In genomic region chr12:35742729-35743128, GRCm38 (mm10) we compare ENCODE assay signal across 24 mouse cellular contexts.
DNase-seq lines count a peak whose midpoint lies in the region; ATAC-seq and TF ChIP-seq lines count a peak whose summit lies in the region.
"Had no signal": no experiment of that assay in that cellular context is flagged by ENCODE, and none has a peak within 500 bp of the region (broad histone marks: within the 10 kb centered on the region; RNA-seq: fewer than 3 reads in every experiment).

No protein-coding gene starts in this region.

- ATAC-seq in liver, embryonic 11.5 days (replicated peaks; ENCODE audit: low FRiP score): no peak
- ATAC-seq: activated CD4-positive, CD25-positive, alpha-beta regulatory T cell, adult 4 months; intestine, embryonic 15.5 days had no signal

- no peaks in the 10 kb centered on the region for H3K79me3 ChIP-seq in C2C12 (ENCODE audit: low read depth)

- H3K4me1 ChIP-seq in liver, embryonic 11.5 days (replicated peaks; ENCODE audit: control insufficient read depth, insufficient read depth, low read length): no peaks in the 10 kb centered on the region
- H3K4me1 ChIP-seq: forebrain, embryonic 12.5 days; heart, embryonic 15.5 days; hindbrain, embryonic 10.5 days; intestine, embryonic 15.5 days had no signal

- H3K9me3 ChIP-seq in liver, embryonic 11.5 days (ENCODE audit: control insufficient read depth, low read length): no peaks in the 10 kb centered on the region
- H3K9me3 ChIP-seq: embryonic facial prominence, embryonic 12.5 days; forebrain, embryonic 12.5 days; heart, embryonic 15.5 days; hindbrain, embryonic 10.5 days; intestine, embryonic 15.5 days had no signal

- H3K79me2 ChIP-seq in C2C12 (ENCODE audit: control insufficient read depth, insufficient read depth): no peaks in the 10 kb centered on the region

- 57% methylated on average over 1 of the region's 1 CpGs for WGBS in liver, embryonic 11.5 days

- no peak overlapping the region for H3K4me2 ChIP-seq in liver, embryonic 11.5 days
- H3K4me2 ChIP-seq: embryonic facial prominence, embryonic 12.5 days; forebrain, embryonic 12.5 days; heart, embryonic 11.5 days; heart, embryonic 15.5 days; hindbrain, embryonic 14.5 days; intestine, embryonic 15.5 days had no signal

- no peak for TF ChIP-seq CTCF in C2C12 (IDR thresholded peaks at IDR 0.05; ENCODE audit: control insufficient read depth, insufficient read depth, insufficient read length)

- H3ac ChIP-seq in C2C12 (ENCODE audit: control insufficient read depth, insufficient read length, low read depth): no peak overlapping the region

- no peak overlapping the region for H3K27ac ChIP-seq in liver, embryonic 11.5 days (ENCODE audit: low read depth, low read length)
- H3K27ac ChIP-seq: embryonic facial prominence, embryonic 12.5 days; forebrain, embryonic 12.5 days; heart, adult 2 months; heart, embryonic 15.5 days; hindbrain, embryonic 10.5 days; hindbrain, embryonic 14.5 days; intestine, embryonic 15.5 days had no signal

- no peaks in the 10 kb centered on the region for H3K27me3 ChIP-seq in C2C12 (ENCODE audit: control insufficient read depth, insufficient read depth, insufficient read length)
- H3K27me3 ChIP-seq in liver, embryonic 11.5 days (replicated peaks; ENCODE audit: control insufficient read depth, insufficient read depth, low read length): no peaks in the 10 kb centered on the region
- H3K27me3 ChIP-seq: CH12.LX; embryonic facial prominence, embryonic 12.5 days; forebrain, embryonic 12.5 days; heart, embryonic 15.5 days; intestine, embryonic 15.5 days had no signal

- peak; percentile 4 for DNase-seq in heart, adult 11 months
- no peak for DNase-seq in heart, postnatal 36 days
- peak; percentile 67 for DNase-seq in brain, adult 2 months (ENCODE audit: low read depth, low spot score)
- peak; percentile 58 for DNase-seq in telencephalon, adult 2 months (ENCODE audit: low read depth, low spot score)
- no peak for DNase-seq in embryo, embryonic 10.5 days (ENCODE audit: low spot score)
- no peak for DNase-seq in liver, embryonic 11.5 days (ENCODE audit: low spot score)
- no peak for DNase-seq in testis, postnatal 10 days (ENCODE audit: low spot score)
- DNase-seq: adrenal gland, postnatal 14 days; cerebellum, adult 18-20 months; cerebellum, postnatal 10 days; gastrocnemius, postnatal 10 days; heart, adult 2 months; heart, postnatal 14 days; kidney, adult 18-20 months had no signal

- no peaks in the 10 kb centered on the region for H3K36me3 ChIP-seq in C2C12 (ENCODE audit: control insufficient read depth, insufficient read depth)
- no peaks in the 10 kb centered on the region for H3K36me3 ChIP-seq in liver, embryonic 11.5 days (ENCODE audit: control insufficient read depth, insufficient read depth, low read length)
- H3K36me3 ChIP-seq: embryonic facial prominence, embryonic 12.5 days; forebrain, embryonic 12.5 days; heart, embryonic 15.5 days; hindbrain, embryonic 10.5 days; intestine, embryonic 15.5 days had no signal

- no peak overlapping the region for H3K9ac ChIP-seq in liver, embryonic 11.5 days (ENCODE audit: low read depth, low read length)
- H3K9ac ChIP-seq: embryonic facial prominence, embryonic 12.5 days; forebrain, embryonic 12.5 days; heart, embryonic 15.5 days; hindbrain, embryonic 14.5 days; intestine, embryonic 15.5 days had no signal

- intact Hi-C loops in heart, postnatal 36 days (cut with DNase I): no loop called here

- H3K4me3 ChIP-seq in C2C12 (ENCODE audit: insufficient read depth, poor library complexity, severe bottlenecking): no peak overlapping the region
- H3K4me3 ChIP-seq in liver, embryonic 11.5 days (ENCODE audit: low read depth, low read length): no peak overlapping the region
- H3K4me3 ChIP-seq: embryonic facial prominence, embryonic 12.5 days; forebrain, embryonic 12.5 days; heart, adult 2 months; heart, embryonic 15.5 days; hindbrain, embryonic 10.5 days; intestine, embryonic 15.5 days had no signal

TF ChIP-seq in C2C12, 6 proteins besides CTCF, POLR2A, EP300 and RAD21:
- TF ChIP-seq FOSL1 (IDR thresholded peaks at IDR 0.05; ENCODE audit: insufficient read depth, low read length, poor library complexity, severe bottlenecking) (peak; percentile 46), MYOD1 (IDR thresholded peaks at IDR 0.05; ENCODE audit: control insufficient read depth, insufficient read length, low read depth) (no peak), CEBPB (IDR thresholded peaks at IDR 0.05; ENCODE audit: low read depth) (peak; percentile 18)

Comparison
In these comparisons a context has a peak if more than half of its experiments do, and no peak if none do; other contexts are left out.
1. DNase-seq: peak in heart, adult 11 months (single experiment), brain, adult 2 months (single experiment) and telencephalon, adult 2 months (single experiment); none in heart, postnatal 36 days (0 of 2), embryo, embryonic 10.5 days (single experiment), liver, embryonic 11.5 days (single experiment) and testis, postnatal 10 days (single experiment).